Mouse (Mus musculus): ENCODE results near the gene Gm38431.

Gm38431 gene

GRCm38 (mm10) chr9:21091707-21092320 lies at the start of gene Gm38431, which contains the start of gene Raver1:
Gene Gm38431, minus strand, starts transcription at chr9:21091997.
Gene Raver1, minus strand, starts transcription at chr9:21092008.
- no peaks in the 10 kb centered on the region for H3K27me3 ChIP-seq (ENCODE audit: control insufficient read depth, insufficient read depth, low read length, poor library complexity, severe bottlenecking)
- DNase-seq (ENCODE audit: low read depth, low spot score), result peak; percentile 98
- peaks cover 2% of the 10 kb centered on the region; the same call in 1 of the 2 replicates for H3K36me3 ChIP-seq (ENCODE audit: control insufficient read depth, insufficient read depth, low read length, poor library complexity, severe bottlenecking)

GRCm38 (mm10) chr9:21138386-21138785 lies 46.6 kb upstream of the Gm38431 start:
- Histone ChIP-seq H3K27me3 (ENCODE audit: control insufficient read depth, insufficient read depth, low read length, poor library complexity, severe bottlenecking) (no peaks in the 10 kb centered on the region), H3K36me3 (ENCODE audit: control insufficient read depth, insufficient read depth, low read length, poor library complexity, severe bottlenecking) (peaks cover 18% of the 10 kb centered on the region)
- no peak for DNase-seq (ENCODE audit: low read depth, low spot score)

GRCm38 (mm10) chr9:21137229-21137628 lies 45.4 kb upstream of the Gm38431 start:
- Histone ChIP-seq H3K36me3 (ENCODE audit: control insufficient read depth, insufficient read depth, low read length, poor library complexity, severe bottlenecking) (peaks cover 15% of the 10 kb centered on the region), H3K27me3 (ENCODE audit: control insufficient read depth, insufficient read depth, low read length, poor library complexity, severe bottlenecking) (no peaks in the 10 kb centered on the region)

GRCm38 (mm10) chr9:21136401-21136800 lies 44.6 kb upstream of the Gm38431 start:
- Histone ChIP-seq H3K36me3 (ENCODE audit: control insufficient read depth, insufficient read depth, low read length, poor library complexity, severe bottlenecking) (peaks cover 12% of the 10 kb centered on the region), H3K27me3 (ENCODE audit: control insufficient read depth, insufficient read depth, low read length, poor library complexity, severe bottlenecking) (no peaks in the 10 kb centered on the region)
- peak; percentile 45 for DNase-seq (ENCODE audit: low read depth, low spot score)

More at GRCm38 (mm10) chr9:21137229-21137628, 45.4 kb upstream of the Gm38431 start:
- peak; percentile 90 for DNase-seq (ENCODE audit: low read depth, low spot score)

- peaks cover 12% of the 10 kb centered on the region for H3K36me3 ChIP-seq (ENCODE audit: control insufficient read depth, insufficient read depth, low read length, poor library complexity, severe bottlenecking)
- no peaks in the 10 kb centered on the region for H3K27me3 ChIP-seq (ENCODE audit: control insufficient read depth, insufficient read depth, low read length, poor library complexity, severe bottlenecking)
- DNase-seq (ENCODE audit: low read depth, low spot score), result peak; percentile 64
These were observed 44.2 kb upstream of the Gm38431 start for GRCm38 (mm10) chr9:21135941-21136381.

GRCm38 (mm10) chr9:21135329-21135890 lies 43.6 kb upstream of the Gm38431 start:
- Histone ChIP-seq H3K27me3 (ENCODE audit: control insufficient read depth, insufficient read depth, low read length, poor library complexity, severe bottlenecking) (no peaks in the 10 kb centered on the region), H3K36me3 (ENCODE audit: control insufficient read depth, insufficient read depth, low read length, poor library complexity, severe bottlenecking) (peaks cover 9% of the 10 kb centered on the region)
- peak; percentile 57 for DNase-seq (ENCODE audit: low read depth, low spot score)

- DNase-seq (ENCODE audit: low read depth, low spot score), result no peak
These were observed 43.0 kb upstream of the Gm38431 start for GRCm38 (mm10) chr9:21134595-21135328.

GRCm38 (mm10) chr9:21133064-21133707 lies 41.4 kb upstream of the Gm38431 start:
- H3K27me3 ChIP-seq (ENCODE audit: control insufficient read depth, insufficient read depth, low read length, poor library complexity, severe bottlenecking), result no peaks in the 10 kb centered on the region
- H3K36me3 ChIP-seq (ENCODE audit: control insufficient read depth, insufficient read depth, low read length, poor library complexity, severe bottlenecking), result no peaks in the 10 kb centered on the region
- peak; percentile 46 for DNase-seq (ENCODE audit: low read depth, low spot score)

More at GRCm38 (mm10) chr9:21134595-21135328, 43.0 kb upstream of the Gm38431 start:
- peaks cover 4% of the 10 kb centered on the region for H3K36me3 ChIP-seq (ENCODE audit: control insufficient read depth, insufficient read depth, low read length, poor library complexity, severe bottlenecking)
- no peaks in the 10 kb centered on the region for H3K27me3 ChIP-seq (ENCODE audit: control insufficient read depth, insufficient read depth, low read length, poor library complexity, severe bottlenecking)

GRCm38 (mm10) chr9:21132102-21132775 lies 40.4 kb upstream of the Gm38431 start:
- Histone ChIP-seq H3K27me3 (ENCODE audit: control insufficient read depth, insufficient read depth, low read length, poor library complexity, severe bottlenecking) (no peaks in the 10 kb centered on the region), H3K36me3 (ENCODE audit: control insufficient read depth, insufficient read depth, low read length, poor library complexity, severe bottlenecking) (0 out of 2 replicates have a peak, but pooled peaks cover 2% of the 10 kb centered on the region)
- DNase-seq (ENCODE audit: low read depth, low spot score), result peak; percentile 55

- peak; percentile 96 for DNase-seq (ENCODE audit: low read depth, low spot score)
- Histone ChIP-seq H3K36me3 (ENCODE audit: control insufficient read depth, insufficient read depth, low read length, poor library complexity, severe bottlenecking) (peaks cover 3% of the 10 kb centered on the region; the same call in 1 of the 2 replicates), H3K27me3 (ENCODE audit: control insufficient read depth, insufficient read depth, low read length, poor library complexity, severe bottlenecking) (no peaks in the 10 kb centered on the region)
These were observed 39.5 kb upstream of the Gm38431 start, which contains the start of gene Tyk2 for GRCm38 (mm10) chr9:21131059-21131956. Gene Tyk2, minus strand, starts transcription at chr9:21131243.

GRCm38 (mm10) chr9:21126259-21126627 lies 34.4 kb upstream of the Gm38431 start:
- H3K27me3 ChIP-seq (ENCODE audit: control insufficient read depth, insufficient read depth, low read length, poor library complexity, severe bottlenecking), result no peaks in the 10 kb centered on the region
- no peak for DNase-seq (ENCODE audit: low read depth, low spot score)
- peaks cover 21% of the 10 kb centered on the region for H3K36me3 ChIP-seq (ENCODE audit: control insufficient read depth, insufficient read depth, low read length, poor library complexity, severe bottlenecking)

- no peak for DNase-seq (ENCODE audit: low read depth, low spot score)
- no peaks in the 10 kb centered on the region for H3K27me3 ChIP-seq (ENCODE audit: control insufficient read depth, insufficient read depth, low read length, poor library complexity, severe bottlenecking)
These were observed 33.9 kb upstream of the Gm38431 start for GRCm38 (mm10) chr9:21125502-21126258.

GRCm38 (mm10) chr9:21124837-21125236 lies 33.0 kb upstream of the Gm38431 start:
- peaks cover 23% of the 10 kb centered on the region for H3K36me3 ChIP-seq (ENCODE audit: control insufficient read depth, insufficient read depth, low read length, poor library complexity, severe bottlenecking)
- DNase-seq (ENCODE audit: low read depth, low spot score), result no peak
- no peaks in the 10 kb centered on the region for H3K27me3 ChIP-seq (ENCODE audit: control insufficient read depth, insufficient read depth, low read length, poor library complexity, severe bottlenecking)

More at GRCm38 (mm10) chr9:21125502-21126258, 33.9 kb upstream of the Gm38431 start:
- peaks cover 23% of the 10 kb centered on the region for H3K36me3 ChIP-seq (ENCODE audit: control insufficient read depth, insufficient read depth, low read length, poor library complexity, severe bottlenecking)
